Mouse (Mus musculus) thymus, adult 2 months (tissue): Measurements from ENCODE around the gene Ube2l3.

ENCODE experiments used
- CTCF ChIP-seq: fragments of 200-500 bp; IDR thresholded peaks from 2 replicates; pipeline ENCODE4 v1.5.1; 2012; ENCODE audit warnings: mild to moderate bottlenecking, control low read depth, low read length, moderate library complexity, borderline replicate concordance; ENCODE audit not compliant: control insufficient read depth, poor library complexity, insufficient read depth; ENCODE audit errors: extremely low read depth
- POLR2A ChIP-seq: fragments of 200-500 bp; IDR thresholded peaks from 2 replicates; pipeline ENCODE4 v1.6.1; 2012; ENCODE audit warnings: mild to moderate bottlenecking, low read length, control low read depth, moderate library complexity; ENCODE audit not compliant: control insufficient read depth, poor library complexity, insufficient read depth; ENCODE audit errors: extremely low read depth

- TF ChIP-seq POLR2A = no peak
- TF ChIP-seq CTCF = no peak
These were observed 17.0 kb downstream of the Ube2l3 start for GRCm38 (mm10) chr16:17185475-17185874.
